ENCODE assay signal across 25 mouse cellular contexts in genomic region chr1:186374009-186374649, GRCm38 (mm10).
DNase-seq lines count a peak whose midpoint lies in the region; ATAC-seq and TF ChIP-seq lines count a peak whose summit lies in the region.
"Had no signal": no experiment of that assay in that cellular context is flagged by ENCODE, and none has a peak within 500 bp of the region (broad histone marks: within the 10 kb centered on the region; RNA-seq: fewer than 3 reads in every experiment).

No protein-coding gene starts in this region.

- H3K36me3 ChIP-seq in embryonic facial prominence, embryonic 13.5 days = no peaks in the 10 kb centered on the region
- H3K36me3 ChIP-seq in embryonic facial prominence, embryonic 10.5 days (replicated peaks) = no peaks in the 10 kb centered on the region
- no peaks in the 10 kb centered on the region for H3K36me3 ChIP-seq in midbrain, embryonic 11.5 days (ENCODE audit: control insufficient read depth, insufficient read depth, low read length)
- H3K36me3 ChIP-seq in midbrain, postnatal 0 days (ENCODE audit: insufficient read depth, low read length) = no peaks in the 10 kb centered on the region
- H3K36me3 ChIP-seq in liver, embryonic 14.5 days (replicated peaks; ENCODE audit: control insufficient read depth, insufficient read depth, low read depth) = no peaks in the 10 kb centered on the region
- no peaks in the 10 kb centered on the region for H3K36me3 ChIP-seq in heart, adult 2 months (ENCODE audit: control insufficient read depth, insufficient read depth, low read length)
- H3K36me3 ChIP-seq: G1E; heart, embryonic 10.5 days; heart, embryonic 15.5 days; midbrain, embryonic 12.5 days had no signal

- WGBS in embryonic facial prominence, embryonic 13.5 days = 68% methylated on average over 9 of the region's 9 CpGs
- 77% methylated on average over 9 of the region's 9 CpGs for WGBS in embryonic facial prominence, embryonic 10.5 days
- 80% methylated on average over 9 of the region's 9 CpGs for WGBS in midbrain, embryonic 11.5 days
- WGBS in midbrain, postnatal 0 days = 82% methylated on average over 9 of the region's 9 CpGs
- WGBS in liver, embryonic 14.5 days (ENCODE audit: insufficient replicate concordance) = 40% methylated on average over 9 of the region's 9 CpGs
- 52% methylated on average over 9 of the region's 9 CpGs for WGBS in heart, adult 2 months

- H3K4me1 ChIP-seq in embryonic facial prominence, embryonic 13.5 days = peaks cover 14% of the 10 kb centered on the region
- H3K4me1 ChIP-seq in embryonic facial prominence, embryonic 10.5 days = peaks cover 12% of the 10 kb centered on the region; the same call in 1 of the 2 replicates
- H3K4me1 ChIP-seq in midbrain, embryonic 11.5 days (ENCODE audit: control insufficient read depth, insufficient read depth, low read length) = peaks cover 2% of the 10 kb centered on the region; the same call in 1 of the 2 replicates
- H3K4me1 ChIP-seq in midbrain, postnatal 0 days (ENCODE audit: insufficient read depth, low read length) = no peaks in the 10 kb centered on the region
- peaks cover 0 to 8% of the 10 kb centered on the region in 2 experiments; a peak in 2 of 4 replicates for H3K4me1 ChIP-seq in liver, embryonic 14.5 days (replicated peaks; ENCODE audit: control insufficient read depth in 2 of 2, insufficient read depth in 2 of 2, low read length in 1 of 2)
- H3K4me1 ChIP-seq in heart, adult 2 months (ENCODE audit: control insufficient read depth, insufficient read depth, low read length) = no peaks in the 10 kb centered on the region
- H3K4me1 ChIP-seq: midbrain, embryonic 12.5 days had no signal

- H3K27ac ChIP-seq in embryonic facial prominence, embryonic 13.5 days = peak overlapping the region; percentile 60
- no peak overlapping the region for H3K27ac ChIP-seq in embryonic facial prominence, embryonic 10.5 days (replicated peaks)
- H3K27ac ChIP-seq in midbrain, embryonic 11.5 days (ENCODE audit: low read depth, low read length) = no peak overlapping the region
- no peak overlapping the region for H3K27ac ChIP-seq in midbrain, postnatal 0 days (ENCODE audit: low read depth, low read length)
- H3K27ac ChIP-seq in liver, embryonic 14.5 days = no peak overlapping the region
- H3K27ac ChIP-seq in heart, adult 2 months = no peak overlapping the region
- H3K27ac ChIP-seq: heart, embryonic 10.5 days; heart, embryonic 15.5 days; midbrain, embryonic 12.5 days; stomach, postnatal 0 days had no signal

- H3K4me3 ChIP-seq in embryonic facial prominence, embryonic 13.5 days = no peak overlapping the region
- H3K4me3 ChIP-seq in embryonic facial prominence, embryonic 10.5 days = no peak overlapping the region
- H3K4me3 ChIP-seq in midbrain, embryonic 11.5 days (ENCODE audit: low read depth, low read length) = no peak overlapping the region
- no peak overlapping the region for H3K4me3 ChIP-seq in midbrain, postnatal 0 days (ENCODE audit: low read depth, low read length)
- no peak overlapping the region for H3K4me3 ChIP-seq in liver, embryonic 14.5 days (ENCODE audit: insufficient read depth in 1 of 2, low read depth in 2 of 2, low read length in 2 of 2)
- no peak overlapping the region for H3K4me3 ChIP-seq in heart, adult 2 months
- H3K4me3 ChIP-seq: heart, embryonic 10.5 days; heart, embryonic 15.5 days; midbrain, embryonic 12.5 days had no signal

- no peaks in the 10 kb centered on the region for H3K27me3 ChIP-seq in embryonic facial prominence, embryonic 13.5 days
- H3K27me3 ChIP-seq in embryonic facial prominence, embryonic 10.5 days (replicated peaks; ENCODE audit: low read depth, poor library complexity, severe bottlenecking) = no peaks in the 10 kb centered on the region
- no peaks in the 10 kb centered on the region for H3K27me3 ChIP-seq in midbrain, embryonic 11.5 days (ENCODE audit: control insufficient read depth, insufficient read depth, low read length)
- H3K27me3 ChIP-seq in midbrain, postnatal 0 days (ENCODE audit: insufficient read depth, low read length) = no peaks in the 10 kb centered on the region
- H3K27me3 ChIP-seq in liver, embryonic 14.5 days (ENCODE audit: control insufficient read depth, insufficient read depth, low read length) = no peaks in the 10 kb centered on the region
- no peaks in the 10 kb centered on the region for H3K27me3 ChIP-seq in heart, adult 2 months (ENCODE audit: control insufficient read depth, insufficient read depth, low read length)
- H3K27me3 ChIP-seq: heart, embryonic 15.5 days; midbrain, embryonic 12.5 days had no signal

- intact Hi-C loops in heart, adult 2 months (cut with DNase I) = no loop called here

- H3K9ac ChIP-seq in embryonic facial prominence, embryonic 13.5 days = no peak overlapping the region
- H3K9ac ChIP-seq in midbrain, embryonic 11.5 days (ENCODE audit: low read length) = no peak overlapping the region
- H3K9ac ChIP-seq in midbrain, postnatal 0 days (replicated peaks; ENCODE audit: low read length, poor library complexity, severe bottlenecking) = no peak overlapping the region
- no peak overlapping the region for H3K9ac ChIP-seq in liver, embryonic 14.5 days (replicated peaks)
- H3K9ac ChIP-seq in heart, adult 2 months (ENCODE audit: low read depth, low read length) = no peak overlapping the region
- H3K9ac ChIP-seq: heart, embryonic 15.5 days; midbrain, embryonic 12.5 days had no signal

- no peak for TF ChIP-seq CTCF in midbrain, postnatal 0 days (IDR thresholded peaks at IDR 0.05)
- no peak for TF ChIP-seq CTCF in liver, embryonic 14.5 days (IDR thresholded peaks at IDR 0.05; ENCODE audit: low read depth)
- TF ChIP-seq CTCF in heart, adult 2 months (IDR thresholded peaks at IDR 0.05) = no peak

- no peak for TF ChIP-seq POLR2A in heart, adult 2 months (IDR thresholded peaks at IDR 0.05; ENCODE audit: insufficient read depth, low read depth, low read length)

- H3K4me2 ChIP-seq in embryonic facial prominence, embryonic 13.5 days = no peak overlapping the region
- no peak overlapping the region for H3K4me2 ChIP-seq in midbrain, embryonic 11.5 days
- H3K4me2 ChIP-seq in midbrain, postnatal 0 days (ENCODE audit: low read depth, low read length, poor library complexity, severe bottlenecking) = no peak overlapping the region
- no peak overlapping the region for H3K4me2 ChIP-seq in liver, embryonic 14.5 days (ENCODE audit: low read depth)
- H3K4me2 ChIP-seq: heart, embryonic 15.5 days; midbrain, embryonic 12.5 days had no signal

- TF ChIP-seq EP300 in liver, embryonic 14.5 days (IDR thresholded peaks at IDR 0.05; ENCODE audit: low read depth) = no peak
- TF ChIP-seq EP300 in heart, adult 2 months (IDR thresholded peaks at IDR 0.05; ENCODE audit: insufficient read depth, low read depth, low read length) = no peak

- DNase-seq in embryonic facial prominence, embryonic 10.5 days (ENCODE audit: low spot score) = no peak
- DNase-seq in midbrain, embryonic 11.5 days (ENCODE audit: low spot score, missing footprints) = peak; percentile 78
- DNase-seq in midbrain, postnatal 0 days (ENCODE audit: low spot score) = no peak
- peak in 1 of 3 experiments; percentile 10 for DNase-seq in liver, embryonic 14.5 days (ENCODE audit: low read depth in 3 of 3, low spot score in 3 of 3)
- DNase-seq in kidney, adult 18-20 months = no peak
- no peak for DNase-seq in heart, adult 2 months
- DNase-seq: adrenal gland, adult 8-10 months; cerebellum, adult 9-10 months; cerebellum, postnatal 36 days; gastrocnemius, postnatal 14 days; kidney, adult 2 months; kidney, postnatal 36 days; layer of hippocampus, postnatal 36 days; left cerebral cortex, postnatal 4 days; right cerebral cortex, postnatal 4 days; thymus, adult 18-20 months; thymus, postnatal 36 days had no signal

- H3K79me2 ChIP-seq in heart, adult 2 months (replicated peaks; ENCODE audit: control insufficient read depth, insufficient read depth, low read length) = no peaks in the 10 kb centered on the region

- no peak for ATAC-seq in embryonic facial prominence, embryonic 13.5 days (ENCODE audit: insufficient number of reproducible peaks, insufficient read depth, low FRiP score, low TSS enrichment, low read depth)
- ATAC-seq in midbrain, embryonic 11.5 days (ENCODE audit: low FRiP score) = no peak
- no peak for ATAC-seq in midbrain, postnatal 0 days (ENCODE audit: low FRiP score)
- ATAC-seq in liver, embryonic 14.5 days (ENCODE audit: insufficient read depth) = peak; percentile 53; the same call in 1 of the 2 replicates
- ATAC-seq: forebrain, embryonic 14.5 days; hindbrain, embryonic 16.5 days had no signal

- 0 out of 2 replicates have a peak, but pooled peaks cover 3% of the 10 kb centered on the region for H3K9me3 ChIP-seq in embryonic facial prominence, embryonic 13.5 days
- H3K9me3 ChIP-seq in embryonic facial prominence, embryonic 10.5 days = no peaks in the 10 kb centered on the region
- H3K9me3 ChIP-seq in midbrain, embryonic 11.5 days (ENCODE audit: control insufficient read depth, low read length) = no peaks in the 10 kb centered on the region
- no peaks in the 10 kb centered on the region for H3K9me3 ChIP-seq in midbrain, postnatal 0 days (ENCODE audit: low read length)
- no peaks in the 10 kb centered on the region for H3K9me3 ChIP-seq in liver, embryonic 14.5 days (ENCODE audit: control insufficient read depth, low read length)
- H3K9me3 ChIP-seq: heart, embryonic 10.5 days; heart, embryonic 15.5 days; midbrain, embryonic 12.5 days had no signal
